Mouse (Mus musculus) layer of hippocampus, postnatal 25 days (tissue): ENCODE measurements around the gene Rtl9. TPM values are rescaled to one million over a fixed set of nuclear protein-coding genes. Genes with fewer than 3 reads are reported as not detected.

Source experiments
- DNase-seq, 2 experiments: peaks; one replicate each; pipeline ENCODE4 v3.0.0; 2022; ENCODE audit warnings: mixed read lengths in 2 of 2, low spot score in 1 of 2; ENCODE audit errors: extremely low spot score in 1 of 2
- total RNA-seq, 2 experiments: library from RNA; stranded (reverse); gene quantifications; 2 replicates each; pipeline ENCODE4 v1.2.3; 2021

The Rtl9 gene
- 1 to 10 TPM in 1 of 2 experiments, under 1 TPM in 1; 0.89 to 1.1 TPM for total RNA-seq

- peak in 1 of 2 experiments; percentile 17 for DNase-seq
These were observed at the start of gene Rtl9 for GRCm38 (mm10) chrX:143099044-143099754. Rtl9 (plus strand) TSS chrX:143099594.

- no peak for DNase-seq
These were observed 47.9 kb upstream of the Rtl9 start for GRCm38 (mm10) chrX:143051478-143051877.

GRCm38 (mm10) chrX:143051921-143052320 lies 47.5 kb upstream of the Rtl9 start:
- no peak for DNase-seq

- DNase-seq = peak; percentile 52 to 84
These were observed 40.6 kb upstream of the Rtl9 start for GRCm38 (mm10) chrX:143058829-143059228.

- DNase-seq = no peak
These were observed 36.6 kb upstream of the Rtl9 start for GRCm38 (mm10) chrX:143062641-143063355.

- no peak for DNase-seq
These were observed 35.6 kb upstream of the Rtl9 start for GRCm38 (mm10) chrX:143063780-143064179.

- DNase-seq = no peak
These were observed 35.1 kb upstream of the Rtl9 start for GRCm38 (mm10) chrX:143064288-143064687.

GRCm38 (mm10) chrX:143066320-143067114 lies 32.9 kb upstream of the Rtl9 start:
- DNase-seq = no peak

- DNase-seq = no peak
These were observed 32.3 kb upstream of the Rtl9 start for GRCm38 (mm10) chrX:143067115-143067514.

- no peak for DNase-seq
These were observed 31.8 kb upstream of the Rtl9 start for GRCm38 (mm10) chrX:143067576-143067975.

GRCm38 (mm10) chrX:143080458-143081336 lies 18.7 kb upstream of the Rtl9 start:
- DNase-seq = no peak

- DNase-seq = no peak
These were observed 16.7 kb upstream of the Rtl9 start for GRCm38 (mm10) chrX:143082732-143083131.

- DNase-seq = no peak
These were observed 11.2 kb upstream of the Rtl9 start for GRCm38 (mm10) chrX:143088225-143088624.

GRCm38 (mm10) chrX:143090904-143091588 lies 8.3 kb upstream of the Rtl9 start:
- no peak for DNase-seq

- no peak for DNase-seq
These were observed 1.8 kb upstream of the Rtl9 start for GRCm38 (mm10) chrX:143097551-143097950.

GRCm38 (mm10) chrX:143103146-143103545 lies 3.8 kb downstream of the Rtl9 start:
- DNase-seq = no peak

- DNase-seq = no peak
These were observed 6.5 kb downstream of the Rtl9 start for GRCm38 (mm10) chrX:143105866-143106265.

- DNase-seq = no peak
These were observed 13.2 kb downstream of the Rtl9 start for GRCm38 (mm10) chrX:143112546-143112945.
